Mouse (Mus musculus) gastrocnemius, postnatal 14 days (tissue): Measurements from ENCODE around the gene C5ar1. TPM values are rescaled to one million over a fixed set of nuclear protein-coding genes. Genes with fewer than 3 reads are reported as not detected.
"Not testable (repeated sequence)": the region's sequence is repeated elsewhere in the genome, so short reads cannot be mapped to it uniquely, and the experiment has no call there.

Experiments
- DNase-seq: peaks from one replicate; pipeline ENCODE4 v3.0.0; 2021; ENCODE audit warnings: mixed read lengths
- intact Hi-C: fragments of 180-260 bp; cut with DNase I; formaldehyde crosslinking; loops from one replicate; pipeline ENCODE4 v1.15.1; 2025; ENCODE audit warnings: low total_unique reads
- long read RNA-seq, 2 experiments: library from polyadenylated mRNA; stranded (forward); transcript quantifications; one replicate each; pipeline ENCODE4 v2.0.0; 2021
- total RNA-seq, 2 experiments: library from RNA; stranded (reverse); gene quantifications; 2 replicates each; pipeline ENCODE4 v1.2.3; 2021

C5ar1 gene
- total RNA-seq, result 1 to 10 TPM; 2.6 to 3.1 TPM
- long read RNA-seq, experiment 1, transcript C5ar1-202 (2 exons, 2,540 nt), result major isoform, 5 of 5 reads
- long read RNA-seq, experiment 1, partial matches to known transcripts, result 0 of 5 reads
- long read RNA-seq, experiment 1, other reads (novel, unspliced or antisense), result 0 of 5 reads
- long read RNA-seq, experiment 2, partial matches to known transcripts, result 0 of 3 reads
- long read RNA-seq, experiment 2, other reads (novel, unspliced or antisense), result 0 of 3 reads

DNA sequence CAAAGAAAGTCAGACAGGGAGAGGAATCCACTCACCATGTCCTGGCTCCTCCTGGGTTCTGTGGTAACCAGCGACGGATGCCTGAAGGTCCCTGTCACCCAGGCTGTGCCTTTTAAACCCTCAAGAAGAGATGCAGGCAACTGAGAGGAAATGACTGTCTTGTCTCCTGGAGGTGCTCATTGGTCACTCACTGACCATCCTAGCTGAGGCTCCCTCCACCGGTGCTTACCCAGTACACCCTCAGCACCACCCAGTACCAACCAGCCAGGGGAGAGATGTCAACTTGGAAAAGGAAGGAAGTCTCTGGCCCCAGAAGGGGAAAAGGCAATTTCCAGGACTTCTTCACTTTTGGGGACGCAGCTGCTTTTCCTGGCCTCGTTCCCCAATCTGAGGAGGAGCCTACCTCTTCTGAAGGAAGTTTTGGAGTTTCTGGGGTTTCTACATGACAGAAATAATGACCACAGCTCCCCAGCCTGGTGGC is at the start of gene C5ar1:
Gene C5ar1, minus strand, starts transcription at position 431 of the 481 bp plus-strand sequence.
- DNase-seq, result no peak
- intact Hi-C loops, result no loop called here

DNA sequence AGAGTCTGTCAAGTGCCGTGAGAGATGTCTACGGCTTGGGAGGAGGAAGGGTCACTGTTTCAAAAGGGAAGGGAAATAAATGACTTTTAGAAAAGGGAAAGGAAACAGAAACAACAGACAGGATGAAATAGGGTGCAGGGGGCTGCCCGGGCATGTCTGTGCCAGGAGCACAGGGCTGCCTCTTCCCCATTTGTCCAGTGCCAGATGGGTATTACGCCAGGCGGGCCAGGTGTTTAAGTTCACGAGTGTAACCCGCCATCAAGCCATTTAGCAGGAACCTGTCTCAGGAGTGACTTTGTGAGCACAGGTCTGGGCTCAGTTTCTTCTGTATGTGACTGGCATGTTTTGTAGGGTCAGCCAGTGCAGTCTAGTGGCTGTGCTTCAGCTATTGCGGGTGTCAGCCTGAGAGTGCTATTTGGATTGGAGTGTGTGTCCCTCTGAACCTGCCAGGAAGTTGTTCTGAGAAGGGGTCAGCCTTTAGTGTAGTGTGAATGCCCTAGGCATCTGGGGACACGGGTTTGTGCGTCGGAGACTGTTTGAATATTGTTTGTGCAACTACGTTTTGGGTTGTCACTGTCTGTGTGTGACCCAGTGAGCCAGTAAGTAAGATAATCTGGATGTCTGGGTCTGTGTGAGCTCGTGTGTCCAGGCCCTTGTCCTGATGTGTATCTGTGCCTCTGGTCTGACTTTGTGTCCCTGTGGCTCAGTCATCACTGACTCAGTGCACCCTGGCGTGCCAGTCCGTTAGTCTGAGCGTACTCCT is 49.4 kb upstream of the C5ar1 start:
- DNase-seq, result no peak
- intact Hi-C loops, result no loop called here

DNA sequence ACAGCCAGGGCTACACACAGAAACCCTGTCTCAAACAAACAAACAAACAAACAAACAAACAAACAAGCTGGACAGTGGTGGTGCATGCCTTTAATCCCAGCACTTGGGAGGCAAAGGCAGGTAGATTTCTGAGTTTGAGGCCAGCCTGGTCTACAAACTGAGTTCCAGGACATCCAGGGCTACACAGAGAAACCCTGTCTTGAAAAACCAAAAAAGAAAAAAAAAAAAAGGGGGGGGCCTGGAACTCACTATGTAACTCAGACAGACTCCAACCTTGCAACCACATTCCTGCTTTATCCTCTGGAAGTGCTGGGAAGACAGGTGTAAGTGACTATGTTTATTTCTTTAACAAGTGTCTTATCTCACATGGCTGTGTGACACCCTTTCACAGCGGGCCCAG is 48.8 kb upstream of the C5ar1 start, which contains the start of gene Bbc3:
Gene Bbc3, plus strand, starts transcription at position 301 of the 400 bp plus-strand sequence.
- DNase-seq, intact Hi-C loops: not testable (repeated sequence)

DNA sequence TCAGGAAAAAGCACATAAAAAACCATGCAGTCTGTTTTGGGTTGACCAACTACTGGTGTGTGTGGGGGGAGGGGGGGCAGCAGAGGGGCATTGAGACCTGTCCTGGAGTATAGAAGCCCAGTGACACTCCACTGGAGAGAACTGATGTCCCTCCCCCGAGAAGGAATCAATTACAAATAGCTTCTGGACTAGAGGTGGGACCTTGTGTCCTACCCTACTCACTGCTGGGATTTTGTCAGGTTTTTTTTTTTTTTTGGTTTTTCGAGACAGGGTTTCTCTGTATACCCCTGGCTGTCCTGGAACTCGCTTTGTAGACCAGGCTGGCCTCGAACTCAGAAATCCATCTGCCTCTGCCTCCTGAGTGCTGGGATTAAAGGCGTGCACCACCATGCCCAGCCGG is 47.8 kb upstream of the C5ar1 start:
- DNase-seq, intact Hi-C loops: not testable (repeated sequence)

DNA sequence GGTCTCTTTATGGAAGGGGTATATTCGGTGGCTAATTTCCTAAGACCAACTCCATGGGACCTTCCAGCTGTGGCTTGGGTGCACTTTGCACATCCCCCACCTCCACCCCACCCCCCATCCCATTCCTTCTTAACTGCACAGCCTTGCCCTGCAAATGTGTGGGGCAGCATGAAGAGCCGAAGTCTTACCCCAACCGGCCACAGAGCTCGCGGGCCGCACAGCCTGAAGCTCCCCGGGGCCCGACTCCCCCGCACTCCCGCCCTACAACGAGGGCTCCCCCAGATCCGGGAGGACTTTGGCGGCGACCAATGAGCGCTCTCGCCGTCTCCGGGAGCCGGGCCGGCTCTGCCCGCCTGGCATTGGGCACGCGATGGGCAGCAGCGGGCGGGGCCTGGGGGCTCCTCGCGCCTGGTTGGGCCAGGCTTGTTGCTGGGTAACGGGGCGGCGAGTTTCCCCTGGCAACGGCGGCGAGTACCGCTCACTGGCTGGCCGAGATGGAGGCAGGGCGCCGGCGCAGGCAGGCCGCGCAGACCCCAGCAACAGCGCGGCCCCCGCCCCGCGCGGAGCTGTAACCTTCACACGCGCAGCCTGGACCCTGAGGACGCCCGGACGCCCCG is 40.2 kb upstream of the C5ar1 start:
- DNase-seq, result peak; percentile 92
- intact Hi-C loops, result no loop called here

DNA sequence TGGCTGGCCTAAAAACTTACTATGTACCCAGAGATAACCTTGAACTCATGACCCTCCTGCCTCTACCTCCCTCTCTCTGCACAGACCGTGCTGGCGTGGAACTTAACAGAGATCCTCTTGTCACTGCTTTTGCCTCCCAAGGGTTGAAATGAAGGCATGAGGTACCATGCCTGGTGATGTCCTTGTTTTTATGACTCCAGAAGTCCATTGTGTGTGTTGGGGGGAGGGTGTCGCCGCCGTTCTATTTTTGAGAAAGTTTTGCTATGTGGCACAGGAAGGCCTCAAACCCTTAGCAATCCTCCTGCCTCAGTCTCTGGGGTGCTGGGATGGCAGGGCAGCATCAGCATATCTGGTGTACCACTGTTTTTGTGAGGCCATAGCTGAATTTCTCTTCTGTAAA is 39.6 kb upstream of the C5ar1 start:
- DNase-seq, result no peak
- intact Hi-C loops, result no loop called here

DNA sequence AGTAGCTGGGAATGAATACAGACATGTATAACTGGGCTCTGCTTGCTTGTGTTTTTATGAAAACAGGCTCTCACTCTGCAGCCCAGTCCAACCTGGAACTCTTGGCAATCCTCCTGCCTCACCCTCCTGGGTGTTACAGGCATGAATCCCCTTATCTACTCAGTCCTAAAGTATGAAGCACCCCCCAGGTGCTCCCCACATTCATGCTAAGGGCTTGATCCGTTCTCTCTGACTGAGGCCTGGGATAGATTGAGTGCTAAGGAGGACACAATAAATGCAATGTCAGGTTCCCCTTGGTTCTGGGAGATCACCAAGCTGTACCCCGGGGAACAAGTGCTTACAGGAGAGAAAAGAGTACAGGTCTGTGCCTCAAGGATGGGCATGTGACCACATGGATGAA is 38.3 kb upstream of the C5ar1 start:
- DNase-seq, result no peak
- intact Hi-C loops, result no loop called here

DNA sequence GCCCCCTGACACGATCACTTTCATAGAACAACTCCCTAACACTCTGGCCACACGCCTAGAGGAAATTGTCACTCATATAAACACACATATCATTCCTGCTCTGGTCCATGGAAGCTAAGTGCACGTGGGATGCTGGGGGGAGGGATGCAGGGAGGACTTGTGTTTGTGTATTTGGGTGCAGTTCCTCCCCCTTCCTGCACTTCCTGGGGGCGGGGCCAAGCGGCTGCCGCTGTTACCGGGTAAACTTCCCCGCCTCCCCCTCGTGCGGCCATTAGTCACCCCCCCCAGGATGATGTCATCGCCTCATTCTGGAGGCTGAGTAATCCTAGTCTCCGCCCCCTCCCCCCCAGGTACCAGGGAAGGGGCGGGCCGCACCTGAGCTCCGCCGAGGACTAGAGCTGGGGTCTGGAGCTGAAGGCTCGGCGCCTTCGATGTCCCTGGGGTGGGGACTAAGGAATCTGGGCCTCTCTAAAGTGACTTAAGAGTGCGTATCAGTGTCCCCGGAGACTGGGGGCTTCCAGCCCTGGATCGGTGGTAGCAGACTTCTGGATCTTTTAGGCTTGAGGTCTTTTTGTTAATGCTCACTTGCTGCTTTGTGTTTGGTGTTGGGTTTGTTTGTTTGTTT is 37.5 kb upstream of the C5ar1 start:
- DNase-seq, result peak; percentile 92
- intact Hi-C loops, result no loop called here

DNA sequence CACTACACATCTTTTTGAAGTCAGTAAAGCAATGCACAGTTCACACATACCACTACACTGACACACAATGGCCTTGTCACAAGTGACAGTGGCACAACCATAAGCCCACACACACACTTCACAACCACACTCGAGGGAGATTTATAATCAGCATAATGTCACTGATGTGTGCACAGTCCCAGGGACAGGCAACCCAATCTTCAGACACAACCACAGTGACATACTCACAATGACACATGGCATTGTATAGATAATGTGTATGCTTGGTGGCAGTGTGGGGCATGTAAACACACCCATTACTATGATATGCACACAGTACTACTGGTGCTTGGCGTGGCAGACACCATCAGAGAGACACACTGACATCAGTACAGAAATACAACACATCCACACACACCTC is 36.8 kb upstream of the C5ar1 start:
- intact Hi-C loops, result no loop called here
- DNase-seq, result no peak

DNA sequence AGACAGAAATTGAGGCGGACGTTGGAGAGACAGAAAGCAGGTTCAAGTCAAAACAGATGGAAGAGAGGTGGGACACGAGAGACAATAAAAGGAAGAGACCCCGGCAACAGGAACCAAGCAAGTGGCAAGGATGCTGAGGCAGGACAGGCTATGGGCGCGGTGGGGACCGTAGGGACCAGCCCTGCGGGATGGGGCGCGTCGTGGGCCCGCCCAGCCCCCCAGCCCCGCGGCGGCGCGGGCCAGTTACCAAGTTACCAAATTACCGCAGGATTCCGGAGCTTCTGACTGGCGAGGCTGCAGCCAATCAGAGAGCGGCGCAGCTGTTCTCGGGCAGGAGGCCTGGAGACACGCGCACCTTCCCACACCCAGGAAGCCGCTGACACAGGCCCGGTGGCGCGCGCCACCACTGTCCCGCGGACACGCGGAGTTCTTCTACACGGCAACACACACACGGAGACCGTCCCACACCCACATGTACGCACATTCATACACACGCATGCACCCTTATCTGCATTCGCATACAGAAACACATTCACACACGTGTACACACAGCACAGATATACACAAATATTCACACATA is 36.1 kb upstream of the C5ar1 start:
- intact Hi-C loops, result no loop called here
- peak; percentile 84 for DNase-seq

DNA sequence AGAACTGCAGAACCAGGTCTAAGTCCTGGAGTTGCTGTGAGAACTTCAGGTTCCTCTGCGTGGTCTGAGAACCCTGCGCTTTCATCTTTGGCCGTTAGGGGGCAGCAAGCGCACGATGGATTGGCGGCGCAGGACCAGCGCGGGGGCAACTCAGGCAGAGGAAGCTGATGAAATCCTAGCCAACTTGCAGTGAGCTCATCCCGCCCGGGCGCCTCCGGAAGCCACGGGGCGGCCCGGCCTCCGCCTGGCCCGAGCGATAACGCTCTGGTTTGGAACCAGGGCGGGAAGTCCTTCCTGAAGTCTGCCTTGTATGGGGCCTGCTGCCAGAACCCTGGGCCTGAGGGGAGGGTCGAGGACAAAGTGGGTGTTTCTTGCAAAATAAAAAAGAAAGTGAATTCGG is 35.5 kb upstream of the C5ar1 start:
- peak; percentile 94 for DNase-seq
- intact Hi-C loops, result loop anchor here (5.0 kb wide), 1 partner anchor 87 kb away; no protein-coding TSS in a partner anchor

DNA sequence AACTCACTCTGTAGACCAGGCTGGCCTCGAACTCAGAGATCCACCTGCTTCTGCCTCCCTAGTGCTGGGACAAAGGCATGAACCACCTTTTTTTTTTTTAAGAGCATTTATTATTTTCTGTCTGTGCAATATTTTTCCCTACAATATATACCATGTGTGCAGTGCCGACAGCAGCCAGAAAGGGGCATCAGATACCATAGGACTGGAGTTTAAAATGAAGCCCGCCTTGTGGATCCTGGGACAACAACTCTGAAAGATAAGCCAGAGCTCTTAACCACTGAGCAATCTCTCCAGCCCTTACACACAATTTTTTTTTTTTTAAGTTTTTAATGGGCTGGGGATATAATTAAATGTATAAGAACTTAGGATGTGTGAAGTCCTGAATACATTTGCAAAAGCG is 35.0 kb upstream of the C5ar1 start:
- DNase-seq, result no peak
- intact Hi-C loops, result loop anchor here (5.0 kb wide), 1 partner anchor 88 kb away; no protein-coding TSS in a partner anchor

DNA sequence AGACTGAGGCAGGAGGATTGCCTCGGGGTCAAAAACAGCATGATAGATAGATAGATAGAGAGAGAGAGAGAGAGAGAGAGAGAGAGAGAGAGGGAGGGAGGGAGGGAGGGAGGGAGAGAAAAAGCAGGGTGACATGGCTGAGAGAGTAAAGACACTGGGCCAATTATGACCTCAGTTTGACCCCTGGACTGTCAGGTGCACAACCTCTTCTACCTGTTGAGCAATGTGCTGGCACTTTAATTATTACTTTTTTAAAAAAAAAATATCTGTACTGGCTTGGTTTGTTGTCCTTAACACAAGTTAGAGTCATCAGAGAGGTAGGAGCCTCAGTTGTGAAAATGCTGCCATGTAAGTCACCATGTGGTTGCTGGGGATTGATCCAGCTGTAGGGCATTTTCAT is 28.5 kb upstream of the C5ar1 start:
- intact Hi-C loops, result no loop called here

DNA sequence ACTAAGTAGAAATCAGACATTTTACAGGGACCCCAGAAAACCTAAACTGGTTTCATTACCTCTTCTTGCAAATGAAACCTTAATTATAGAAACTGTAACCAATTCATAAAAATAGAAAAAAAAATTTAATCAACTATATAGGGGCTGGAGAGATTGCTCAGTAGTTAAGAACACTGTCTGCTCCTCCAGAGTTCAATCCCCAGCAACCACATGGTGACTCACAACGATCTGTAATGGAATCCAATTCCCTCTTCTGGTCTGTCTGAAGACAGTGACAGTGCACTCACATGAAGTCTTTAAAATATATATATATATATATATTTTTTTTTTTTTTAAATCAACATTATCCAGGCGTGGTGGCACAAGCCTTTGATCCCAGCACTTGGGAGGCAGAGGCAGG is 27.7 kb upstream of the C5ar1 start:
- no peak for DNase-seq
- intact Hi-C loops, result no loop called here

More for the DNA sequence above, 28.5 kb upstream of the C5ar1 start:
- DNase-seq, result no peak

DNA sequence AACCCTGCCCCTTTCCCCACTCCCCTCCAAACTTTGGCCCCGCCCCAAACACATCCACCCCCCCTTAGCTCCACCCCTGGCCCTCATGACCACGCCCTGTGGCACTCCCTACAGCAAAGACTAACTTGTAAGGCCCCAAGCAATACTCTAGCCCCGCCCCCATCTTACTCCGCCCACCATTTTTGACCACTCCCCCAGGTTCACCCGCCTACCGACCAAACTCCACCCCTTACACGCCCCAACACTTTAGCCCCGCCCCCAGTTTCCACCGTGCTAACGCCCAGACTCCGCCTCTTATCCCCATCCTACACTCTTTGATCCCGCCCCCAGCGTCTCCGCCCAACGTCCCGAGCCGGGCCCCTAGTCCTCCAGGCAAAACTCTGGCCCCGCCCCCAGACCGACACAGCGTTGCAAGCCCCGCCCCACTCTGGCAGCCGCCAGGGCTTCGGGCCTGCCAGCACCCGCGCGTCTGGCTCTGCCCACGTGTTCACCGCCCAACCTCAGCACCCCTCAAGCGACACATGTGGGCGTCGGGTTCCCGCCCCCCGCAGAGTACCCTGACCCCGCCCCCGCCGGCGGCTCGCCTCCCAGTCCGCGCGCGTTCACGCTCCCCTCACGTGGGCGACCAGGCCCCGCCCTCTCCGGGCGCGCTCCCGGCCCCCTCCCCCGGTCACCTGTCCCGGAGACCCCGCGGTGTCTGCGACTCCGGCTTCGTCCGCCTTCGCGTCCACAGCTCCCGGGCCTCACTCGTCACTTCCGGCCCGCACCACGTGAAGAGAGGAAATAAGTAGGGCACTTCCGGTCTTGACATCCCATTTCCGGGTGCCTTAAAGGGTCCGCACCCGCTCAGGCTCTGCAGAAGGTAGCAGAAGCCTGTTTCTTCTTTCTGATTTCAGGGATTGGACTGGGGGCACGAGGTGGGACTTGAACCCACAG is 27.0 kb upstream of the C5ar1 start, which contains the start of gene Ccdc9:
Gene Ccdc9, minus strand, starts transcription at position 770 of the 936 bp plus-strand sequence.
- peak; percentile 100 for DNase-seq

DNA sequence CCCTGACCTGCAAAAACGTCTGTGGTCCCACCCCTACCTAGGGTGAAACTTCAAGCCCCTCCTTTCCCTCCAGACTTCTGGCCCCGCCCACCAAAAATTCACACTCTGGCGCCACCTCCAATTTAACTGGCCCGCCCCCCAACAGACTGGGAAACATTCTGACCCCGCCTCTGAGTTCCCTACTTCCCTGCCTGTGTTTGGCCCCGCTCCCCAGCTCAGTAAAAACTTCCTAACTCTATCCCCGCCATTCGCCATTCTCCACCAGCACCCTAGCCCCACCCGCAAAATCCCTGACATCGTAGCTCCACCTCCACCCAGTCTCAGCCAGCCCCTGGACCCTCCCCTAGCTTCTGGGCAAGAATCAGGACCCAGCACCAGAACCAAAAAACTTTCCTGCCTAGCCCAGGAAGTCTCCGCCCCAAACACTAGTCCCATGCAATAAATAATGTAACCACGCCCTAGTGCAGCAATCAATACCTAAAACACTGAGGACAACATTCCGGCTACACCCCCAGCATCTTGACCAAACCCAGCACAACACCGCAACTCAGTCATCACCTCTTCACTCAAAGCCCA is 26.2 kb upstream of the C5ar1 start:
- DNase-seq, result peak; percentile 80

More for the DNA sequence above, 27.0 kb upstream of the C5ar1 start, which contains the start of gene Ccdc9:
- intact Hi-C loops, result no loop called here

DNA sequence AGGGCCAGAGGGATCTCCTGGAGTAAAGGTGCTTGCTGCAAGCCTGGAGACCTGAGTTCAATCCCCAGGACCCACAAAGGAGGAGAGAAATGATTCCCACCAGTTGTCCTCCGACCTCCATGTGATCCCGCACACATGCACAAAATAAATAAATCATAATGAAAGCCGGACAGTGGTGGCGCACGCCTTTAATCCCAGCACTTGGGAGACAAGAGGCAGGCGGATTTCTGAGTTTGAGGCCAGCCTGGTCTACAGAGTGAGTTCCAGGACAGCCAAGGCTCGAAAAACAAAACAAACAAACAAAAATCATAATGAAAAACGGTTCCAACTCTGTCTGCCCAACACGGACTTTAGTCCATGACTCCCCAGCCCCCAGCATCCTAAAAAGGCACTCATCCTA is 25.6 kb upstream of the C5ar1 start:
- no peak for DNase-seq
- intact Hi-C loops, result no loop called here

More for the DNA sequence above, 26.2 kb upstream of the C5ar1 start:
- intact Hi-C loops, result no loop called here

DNA sequence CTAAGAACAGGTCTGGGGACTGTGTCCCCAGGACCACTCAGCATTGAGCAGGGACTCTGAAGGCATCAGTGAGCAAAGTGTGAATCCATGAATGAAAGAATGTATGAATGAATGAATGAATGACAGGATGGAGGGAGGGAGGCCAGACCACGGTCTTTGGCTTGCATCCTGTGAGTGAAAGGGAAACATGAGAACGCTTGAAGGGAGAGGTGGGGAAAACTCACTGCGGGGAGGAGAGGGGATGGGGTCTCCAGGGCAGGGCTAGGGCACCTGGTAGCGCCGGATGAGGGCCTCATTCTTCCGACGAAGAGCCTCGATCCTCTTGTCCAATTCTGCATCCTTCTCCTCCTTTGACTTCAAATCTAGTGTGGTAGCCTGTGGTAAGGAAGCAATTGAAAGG is 24.7 kb upstream of the C5ar1 start:
- intact Hi-C loops, result no loop called here
- no peak for DNase-seq
